Mouse (Mus musculus): ENCODE results near the gene Thoc5. TPM values are rescaled to one million over a fixed set of nuclear protein-coding genes. Genes with fewer than 3 reads are reported as not detected.

The Thoc5 gene
- total RNA-seq (2014; rRNA removed) (8.8 and 10.0 TPM in 2 replicates), polyA plus RNA-seq (2012; rRNA removed) (9.6 and 10.4 TPM in 2 replicates)

- peak; percentile 79 for DNase-seq (ENCODE audit: extremely low read depth, low read depth, low spot score)
- H3K4me1 ChIP-seq (ENCODE audit: control insufficient read depth, insufficient read depth, low read length), result peaks cover 3% of the 10 kb centered on the region; the same call in 1 of the 2 replicates
- H3K4me3 ChIP-seq (ENCODE audit: insufficient read depth, low read depth, low read length), result peak within 1 kb of the TSS; percentile 92
- H3K79me2 ChIP-seq (ENCODE audit: control insufficient read depth, insufficient read depth, low read length), result peaks cover 5% of the 10 kb centered on the region; the same call in 1 of the 2 replicates
- TF ChIP-seq POLR2A (IDR thresholded peaks at IDR 0.05; ENCODE audit: extremely low read depth, insufficient read depth, low read length) (0 out of 2 replicates have a peak, but pooled peaks have one; percentile 16), CTCF (IDR thresholded peaks at IDR 0.05; ENCODE audit: low read depth, low read length) (no peak)
- H3K27ac ChIP-seq (replicated peaks; ENCODE audit: insufficient read depth, low read depth, low read length), result peak within 1 kb of the TSS; percentile 83
- under 1% methylated on average over 52 of the region's 52 CpGs for WGBS
- peak within 1 kb of the TSS; percentile 82 for H3K9ac ChIP-seq (ENCODE audit: low read depth, low read length)
- peaks cover 22% of the 10 kb centered on the region for H3K36me3 ChIP-seq (ENCODE audit: control insufficient read depth, insufficient read depth, low read length)
- H3K27me3 ChIP-seq (ENCODE audit: control insufficient read depth, insufficient read depth, low read length), result no peaks in the 10 kb centered on the region
Measured at GRCm38 (mm10) chr11:4894848-4895816, at the start of gene Thoc5. Thoc5 (plus strand) TSS chr11:4895320.

- H3K27ac ChIP-seq (replicated peaks; ENCODE audit: insufficient read depth, low read depth, low read length), result peak overlapping the region; percentile 55
- H3K27me3 ChIP-seq (ENCODE audit: control insufficient read depth, insufficient read depth, low read length), result no peaks in the 10 kb centered on the region
- H3K9ac ChIP-seq (ENCODE audit: low read depth, low read length), result peak overlapping the region; percentile 89
- peaks cover 7% of the 10 kb centered on the region; the same call in 1 of the 2 replicates for H3K79me2 ChIP-seq (ENCODE audit: control insufficient read depth, insufficient read depth, low read length)
- WGBS, result under 1% methylated on average over 50 of the region's 50 CpGs
- H3K4me1 ChIP-seq (ENCODE audit: control insufficient read depth, insufficient read depth, low read length), result peaks cover 2% of the 10 kb centered on the region; the same call in 1 of the 2 replicates
- no peak for TF ChIP-seq CTCF (IDR thresholded peaks at IDR 0.05; ENCODE audit: low read depth, low read length)
- no peak for TF ChIP-seq POLR2A (IDR thresholded peaks at IDR 0.05; ENCODE audit: extremely low read depth, insufficient read depth, low read length)
- peak; percentile 41 for DNase-seq (ENCODE audit: extremely low read depth, low read depth, low spot score)
- H3K36me3 ChIP-seq (ENCODE audit: control insufficient read depth, insufficient read depth, low read length), result no peaks in the 10 kb centered on the region
- H3K4me3 ChIP-seq (ENCODE audit: insufficient read depth, low read depth, low read length), result peak overlapping the region; percentile 93
Measured at GRCm38 (mm10) chr11:4848483-4849248, 46.5 kb upstream of the Thoc5 start.

- Histone ChIP-seq H3K79me2 (ENCODE audit: control insufficient read depth, insufficient read depth, low read length) (peaks cover 7% of the 10 kb centered on the region; the same call in 1 of the 2 replicates), H3K27me3 (ENCODE audit: control insufficient read depth, insufficient read depth, low read length) (no peaks in the 10 kb centered on the region), H3K9ac (ENCODE audit: low read depth, low read length) (peak within 1 kb of the TSS; percentile 89), H3K36me3 (ENCODE audit: control insufficient read depth, insufficient read depth, low read length) (no peaks in the 10 kb centered on the region), H3K27ac (replicated peaks; ENCODE audit: insufficient read depth, low read depth, low read length) (peak within 1 kb of the TSS; percentile 55), H3K4me1 (ENCODE audit: control insufficient read depth, insufficient read depth, low read length) (peaks cover 2% of the 10 kb centered on the region; the same call in 1 of the 2 replicates), H3K4me3 (ENCODE audit: insufficient read depth, low read depth, low read length) (peak within 1 kb of the TSS; percentile 93)
- no peak for TF ChIP-seq CTCF (IDR thresholded peaks at IDR 0.05; ENCODE audit: low read depth, low read length)
- peak; percentile 68; the same call in 1 of the 2 replicates for TF ChIP-seq POLR2A (IDR thresholded peaks at IDR 0.05; ENCODE audit: extremely low read depth, insufficient read depth, low read length)
- under 1% methylated on average over 60 of the region's 60 CpGs for WGBS
- peak; percentile 97 for DNase-seq (ENCODE audit: extremely low read depth, low read depth, low spot score)
Measured at GRCm38 (mm10) chr11:4849258-4849943, 45.7 kb upstream of the Thoc5 start, which contains the start of gene Nf2. Nf2 (minus strand) TSS chr11:4849536.

- Histone ChIP-seq H3K27ac (replicated peaks; ENCODE audit: insufficient read depth, low read depth, low read length) (no peak overlapping the region), H3K4me3 (ENCODE audit: insufficient read depth, low read depth, low read length) (no peak overlapping the region), H3K79me2 (ENCODE audit: control insufficient read depth, insufficient read depth, low read length) (peaks cover 7% of the 10 kb centered on the region; the same call in 1 of the 2 replicates), H3K9ac (ENCODE audit: low read depth, low read length) (no peak overlapping the region), H3K36me3 (ENCODE audit: control insufficient read depth, insufficient read depth, low read length) (no peaks in the 10 kb centered on the region), H3K4me1 (ENCODE audit: control insufficient read depth, insufficient read depth, low read length) (peaks cover 2% of the 10 kb centered on the region; the same call in 1 of the 2 replicates), H3K27me3 (ENCODE audit: control insufficient read depth, insufficient read depth, low read length) (no peaks in the 10 kb centered on the region)
- WGBS, result 98% methylated on average over 2 of the region's 2 CpGs
- TF ChIP-seq POLR2A (IDR thresholded peaks at IDR 0.05; ENCODE audit: extremely low read depth, insufficient read depth, low read length) (no peak), CTCF (IDR thresholded peaks at IDR 0.05; ENCODE audit: low read depth, low read length) (no peak)
- no peak for DNase-seq (ENCODE audit: extremely low read depth, low read depth, low spot score)
Measured at GRCm38 (mm10) chr11:4850404-4850803, 44.7 kb upstream of the Thoc5 start.

GRCm38 (mm10) chr11:4853021-4853420, 42.1 kb upstream of the Thoc5 start:
- Histone ChIP-seq H3K4me1 (ENCODE audit: control insufficient read depth, insufficient read depth, low read length) (peaks cover 1% of the 10 kb centered on the region; the same call in 1 of the 2 replicates), H3K27me3 (ENCODE audit: control insufficient read depth, insufficient read depth, low read length) (no peaks in the 10 kb centered on the region), H3K79me2 (ENCODE audit: control insufficient read depth, insufficient read depth, low read length) (peaks cover 7% of the 10 kb centered on the region; the same call in 1 of the 2 replicates), H3K9ac (ENCODE audit: low read depth, low read length) (no peak overlapping the region), H3K36me3 (ENCODE audit: control insufficient read depth, insufficient read depth, low read length) (no peaks in the 10 kb centered on the region), H3K4me3 (ENCODE audit: insufficient read depth, low read depth, low read length) (no peak overlapping the region), H3K27ac (replicated peaks; ENCODE audit: insufficient read depth, low read depth, low read length) (no peak overlapping the region)
- no peak for DNase-seq (ENCODE audit: extremely low read depth, low read depth, low spot score)
- TF ChIP-seq CTCF (IDR thresholded peaks at IDR 0.05; ENCODE audit: low read depth, low read length) (no peak), POLR2A (IDR thresholded peaks at IDR 0.05; ENCODE audit: extremely low read depth, insufficient read depth, low read length) (no peak)
